Mouse (Mus musculus): ENCODE measurements around the gene Gtf2f1.
"Not testable (repeated sequence)": the region's sequence is repeated elsewhere in the genome, so short reads cannot be mapped to it uniquely, and the experiment has no call there.

DNA sequence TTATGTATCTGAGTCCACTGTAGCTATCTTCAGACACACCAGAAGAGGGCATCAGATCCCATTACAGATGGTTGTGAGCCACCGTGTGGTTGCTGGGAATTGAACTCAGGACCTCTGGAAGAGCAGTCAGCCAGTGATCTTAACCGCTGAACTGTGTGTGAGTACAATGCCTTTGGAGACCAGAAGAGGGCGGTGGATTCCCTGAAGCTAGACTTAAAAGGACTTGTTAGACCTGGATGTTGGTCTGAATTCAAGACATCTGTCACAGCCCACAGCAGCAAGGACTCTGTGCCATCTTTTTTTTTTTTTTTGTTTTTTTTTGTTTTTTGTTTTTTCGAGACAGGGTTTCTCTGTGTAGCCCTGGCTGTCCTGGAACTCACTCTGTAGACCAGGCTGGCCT lies 40.6 kb upstream of the Gtf2f1 start:
- not testable (repeated sequence) for TF ChIP-seq CTCF, POLR2A (IDR thresholded peaks at IDR 0.05; ENCODE audit: extremely low read depth, insufficient read depth, low read length)
